Mouse (Mus musculus) midbrain, embryonic 12.5 days (tissue): ENCODE measurements around the gene Lce1a2. TPM values are rescaled to one million over a fixed set of nuclear protein-coding genes. Genes with fewer than 3 reads are reported as not detected.
A peak's percentile ranks its signal among the peaks of the same experiment; 100 is the strongest.

ENCODE experiments used
- ATAC-seq: fragments of 200-750 bp; cut with Nextera tagmentation; 2 replicates; pipeline ENCODE4 v1.8.0; 2017; ENCODE audit warnings: low read depth, moderate TSS enrichment, moderate library complexity; ENCODE audit not compliant: low FRiP score
- H3K27ac ChIP-seq: fragments of 300-500 bp; sonication (generic); replicated peaks from 2 replicates; pipeline ENCODE4 v1.5.1; 2016; ENCODE audit warnings: mild to moderate bottlenecking
- H3K27me3 ChIP-seq: fragments of 300-500 bp; sonication (generic); 2 replicates; pipeline ENCODE4 v1.6.1; 2016; ENCODE audit warnings: mild to moderate bottlenecking
- H3K36me3 ChIP-seq: fragments of 300-500 bp; sonication (generic); 2 replicates; pipeline ENCODE4 v1.6.1; 2016
- H3K4me1 ChIP-seq: fragments of 300-500 bp; sonication (generic); 2 replicates; pipeline ENCODE4 v1.6.1; 2016
- H3K4me2 ChIP-seq: fragments of 300-500 bp; sonication (generic); replicated peaks from 2 replicates; pipeline ENCODE4 v1.6.1; 2016; ENCODE audit warnings: mild to moderate bottlenecking, moderate library complexity
- H3K4me3 ChIP-seq: fragments of 300-500 bp; sonication (generic); 2 replicates; pipeline ENCODE4 v1.5.1; 2016; ENCODE audit warnings: mild to moderate bottlenecking
- H3K9ac ChIP-seq: fragments of 300-500 bp; sonication (generic); replicated peaks from 2 replicates; pipeline ENCODE4 v1.6.1; 2016; ENCODE audit warnings: mild to moderate bottlenecking, moderate library complexity
- H3K9me3 ChIP-seq: fragments of 300-500 bp; sonication (generic); 2 replicates; pipeline ENCODE4 v1.6.1; 2016; ENCODE audit warnings: mild to moderate bottlenecking
- WGBS: fragments of 180-500 bp; shearing (Covaris S2); methylation state at CpG from one replicate; pipeline ENCODE4 v1.1.7; 2016; 5-methylcytosine and 5-hydroxymethylcytosine counted together
- polyA plus RNA-seq: library from polyadenylated mRNA; unstranded; fragments of >200 nt; fragmentation: Nextera tagmentation; extraction: Ambion mirVana; gene quantifications from 2 replicates; pipeline ENCODE4 v1.2.1, GENCODE M21; 2016

Lce1a2 gene
- polyA plus RNA-seq, 1 experiment from 2014 or later: not detected

GRCm38 (mm10) chr3:92637745-92638652 lies 32.1 kb downstream of the Lce1a2 start:
- Histone ChIP-seq H3K4me2 (no peak overlapping the region), H3K4me1 (no peaks in the 10 kb centered on the region; the same call in 1 of the 2 replicates), H3K9ac (no peak overlapping the region), H3K4me3 (no peak overlapping the region), H3K9me3 (no peaks in the 10 kb centered on the region), H3K27ac (no peak overlapping the region), H3K36me3 (no peaks in the 10 kb centered on the region), H3K27me3 (no peaks in the 10 kb centered on the region)
- WGBS: 50% methylated on average over 1 of the region's 1 CpGs
- peak; percentile 68; the same call in 1 of the 2 replicates for ATAC-seq

GRCm38 (mm10) chr3:92621560-92621959 lies 48.6 kb downstream of the Lce1a2 start, which contains the start of gene Lce6a:
TSS of gene Lce6a (minus strand) at chr3:92621660.
- H3K9ac ChIP-seq: no peak within 1 kb of the TSS
- H3K27ac ChIP-seq: no peak within 1 kb of the TSS
- no peak for ATAC-seq
- H3K4me1 ChIP-seq: no peaks in the 10 kb centered on the region
- no peaks in the 10 kb centered on the region for H3K27me3 ChIP-seq
- no peak within 1 kb of the TSS for H3K4me2 ChIP-seq
- H3K9me3 ChIP-seq: no peaks in the 10 kb centered on the region
- no peak within 1 kb of the TSS for H3K4me3 ChIP-seq
- H3K36me3 ChIP-seq: no peaks in the 10 kb centered on the region
- 84% methylated on average over 2 of the region's 2 CpGs for WGBS

Other genes starting within 250 kb of the Lce1a2 start
- 6.6 and 9.2 TPM in 2 replicates for gene Gm9774, start 240.9 kb downstream of the Lce1a2 start, polyA plus RNA-seq
- gene Sprr2k, start 237.7 kb downstream of the Lce1a2 start, polyA plus RNA-seq: not detected in 2 replicates
- gene Sprr1b, start 231.5 kb downstream of the Lce1a2 start, polyA plus RNA-seq: not detected in 2 replicates
- not detected in 2 replicates for gene Sprr3, start 211.6 kb downstream of the Lce1a2 start, polyA plus RNA-seq
- gene Sprr1a, start 184.4 kb downstream of the Lce1a2 start, polyA plus RNA-seq: not detected in 2 replicates
- not detected in 2 replicates for gene Sprr4, start 169.8 kb downstream of the Lce1a2 start, polyA plus RNA-seq
- gene 2310046K23Rik, start 135.8 kb downstream of the Lce1a2 start, polyA plus RNA-seq: not detected in 2 replicates
- gene Ivl, start 96.6 kb downstream of the Lce1a2 start, polyA plus RNA-seq: not detected in 2 replicates
- not detected in 2 replicates for gene Smcp, start 81.3 kb downstream of the Lce1a2 start, polyA plus RNA-seq
- not detected in 2 replicates for gene 2210017I01Rik, start 62.8 kb downstream of the Lce1a2 start, polyA plus RNA-seq
- not detected in 2 replicates for gene Lce6a, start 48.7 kb downstream of the Lce1a2 start, polyA plus RNA-seq
- not detected in 2 replicates for gene Lce1a1, start 22.0 kb downstream of the Lce1a2 start, polyA plus RNA-seq
- gene Lce1b, start 13.4 kb downstream of the Lce1a2 start, polyA plus RNA-seq: not detected in 2 replicates
- not detected in 2 replicates for gene Lce1c, start 8.9 kb upstream of the Lce1a2 start, polyA plus RNA-seq
- not detected in 2 replicates for gene Lce1d, start 16.9 kb upstream of the Lce1a2 start, polyA plus RNA-seq
- not detected in 2 replicates for gene Lce1e, start 38.8 kb upstream of the Lce1a2 start, polyA plus RNA-seq
- not detected in 2 replicates for gene Lce1f, start 50.0 kb upstream of the Lce1a2 start, polyA plus RNA-seq
- gene Gm38119, start 68.8 kb upstream of the Lce1a2 start, polyA plus RNA-seq: not detected in 2 replicates
- gene Lce1g, start 82.0 kb upstream of the Lce1a2 start, polyA plus RNA-seq: not detected in 2 replicates
- gene Lce1h, start 94.8 kb upstream of the Lce1a2 start, polyA plus RNA-seq: not detected in 2 replicates
- gene Lce1i, start 108.6 kb upstream of the Lce1a2 start, polyA plus RNA-seq: not detected in 2 replicates
- not detected in 2 replicates for gene Lce1j, start 120.2 kb upstream of the Lce1a2 start, polyA plus RNA-seq
- gene Lce1k, start 137.6 kb upstream of the Lce1a2 start, polyA plus RNA-seq: not detected in 2 replicates
- not detected in 2 replicates for gene Kprp, start 156.9 kb upstream of the Lce1a2 start, polyA plus RNA-seq
- not detected in 2 replicates for gene Lce1l, start 181.0 kb upstream of the Lce1a2 start, polyA plus RNA-seq
- not detected in 2 replicates for gene 2310050C09Rik, start 199.9 kb upstream of the Lce1a2 start, polyA plus RNA-seq